Mouse (Mus musculus) heart, embryonic 16.5 days (tissue): ENCODE results near the gene Aarsd1. TPM values are rescaled to one million over a fixed set of nuclear protein-coding genes. Genes with fewer than 3 reads are reported as not detected.
"Not testable (repeated sequence)": the region's sequence is repeated elsewhere in the genome, so short reads cannot be mapped to it uniquely, and the experiment has no call there.

Experiments
- ATAC-seq: fragments of 200-750 bp; cut with Nextera tagmentation; replicated peaks from 2 replicates; pipeline ENCODE4 v1.8.0; 2017; ENCODE audit warnings: moderate number of reproducible peaks; ENCODE audit not compliant: insufficient read depth, low FRiP score; ENCODE audit errors: extremely low read depth
- H3K27ac ChIP-seq: fragments of 300-500 bp; sonication (generic); 2 replicates; pipeline ENCODE4 v1.5.1; 2014; ENCODE audit warnings: mild to moderate bottlenecking, low read length, control low read depth, moderate library complexity
- H3K27me3 ChIP-seq: fragments of 300-500 bp; sonication (generic); 2 replicates; pipeline ENCODE4 v1.6.1; 2014; ENCODE audit warnings: low read length, mixed read lengths; ENCODE audit not compliant: control insufficient read depth, insufficient read depth
- H3K36me3 ChIP-seq: fragments of 300-500 bp; sonication (generic); 2 replicates; pipeline ENCODE4 v1.6.1; 2014; ENCODE audit not compliant: control insufficient read depth, insufficient read depth
- H3K4me1 ChIP-seq: fragments of 300-500 bp; sonication (generic); 2 replicates; pipeline ENCODE4 v1.6.1; 2014; ENCODE audit warnings: low read length, mixed read lengths; ENCODE audit not compliant: control insufficient read depth, insufficient read depth
- H3K4me2 ChIP-seq: fragments of 300-500 bp; sonication (generic); 2 replicates; pipeline ENCODE4 v1.6.1; 2014; ENCODE audit warnings: low read depth, mild to moderate bottlenecking, control low read depth, low read length
- H3K4me3 ChIP-seq: fragments of 300-500 bp; sonication (generic); 2 replicates; pipeline ENCODE4 v1.5.1; 2014; ENCODE audit warnings: mild to moderate bottlenecking, control low read depth, low read length
- H3K9ac ChIP-seq: fragments of 300-500 bp; sonication (generic); 2 replicates; pipeline ENCODE4 v1.6.1; 2014; ENCODE audit warnings: low read length, control low read depth
- H3K9me3 ChIP-seq: fragments of 300-500 bp; sonication (generic); replicated peaks from 2 replicates; pipeline ENCODE4 v1.6.1; 2016; ENCODE audit warnings: low read length; ENCODE audit not compliant: control insufficient read depth
- WGBS: fragments of 180-500 bp; shearing (Covaris S2); extraction: QIAGEN DNeasy Blood & Tissue Kit; methylation state at CpG from one replicate; pipeline ENCODE4 v1.1.7; 2014; 5-methylcytosine and 5-hydroxymethylcytosine counted together
- polyA plus RNA-seq: library from polyadenylated mRNA; unstranded; fragments of >200 nt; fragmentation: Nextera tagmentation; extraction: Ambion mirVana; gene quantifications from 2 replicates; pipeline ENCODE4 v1.2.1, GENCODE M21; 2015

Gene Aarsd1
- polyA plus RNA-seq, 1 experiment from 2014 or later = 42.8 TPM

DNA sequence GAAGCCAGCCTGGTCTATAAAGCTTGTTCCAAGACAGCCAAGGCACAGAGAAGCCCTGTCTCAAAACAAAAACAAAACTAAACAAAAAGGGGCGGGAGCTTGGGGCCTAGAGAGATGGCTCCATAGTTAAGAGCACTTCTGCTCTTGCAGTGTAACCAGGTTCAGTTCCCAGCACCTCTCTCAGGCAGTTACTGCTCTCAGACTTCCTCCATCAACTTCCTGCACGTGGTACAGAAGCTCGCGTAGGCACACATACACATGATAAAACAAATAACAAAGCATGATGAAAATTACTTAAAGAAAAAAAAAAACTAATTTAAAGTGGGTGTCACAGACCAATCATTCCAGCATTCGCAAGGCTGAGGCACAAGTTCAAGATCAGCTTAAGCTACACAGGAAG, 2.7 kb upstream of the Aarsd1 start:
- Histone ChIP-seq H3K4me3 (no peak overlapping the region), H3K4me1 (peaks cover 7% of the 10 kb centered on the region), H3K9ac (no peak overlapping the region), H3K4me2 (no peak overlapping the region), H3K9me3 (no peaks in the 10 kb centered on the region), H3K27me3 (no peaks in the 10 kb centered on the region), H3K27ac (no peak overlapping the region), H3K36me3 (peaks cover 8% of the 10 kb centered on the region; the same call in 1 of the 2 replicates)
- WGBS = 88% methylated on average over 5 of the region's 5 CpGs
- no peak for ATAC-seq

DNA sequence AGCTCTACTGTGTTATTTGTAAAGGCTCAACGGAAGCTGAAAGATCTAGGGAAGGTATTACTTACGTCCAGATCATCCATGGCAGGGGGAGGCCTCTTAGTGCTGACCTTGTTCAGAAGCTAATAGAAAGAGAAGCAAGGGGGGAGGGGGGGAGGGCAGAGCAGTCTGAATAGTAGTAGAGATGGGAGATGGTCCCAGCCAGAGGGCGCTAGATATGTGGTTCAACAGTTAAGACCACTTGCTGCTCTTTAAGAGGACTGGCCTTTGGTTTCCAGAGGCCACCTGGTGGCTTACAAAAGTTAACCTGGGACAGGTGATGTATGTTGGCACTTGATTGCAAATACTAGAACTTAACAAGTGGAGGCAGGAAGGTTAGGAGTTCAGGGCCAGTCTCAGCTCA, 2.2 kb upstream of the Aarsd1 start:
- Histone ChIP-seq H3K4me2 (no peak overlapping the region), H3K4me1 (peaks cover 7% of the 10 kb centered on the region), H3K9ac (no peak overlapping the region), H3K36me3 (peaks cover 8% of the 10 kb centered on the region; the same call in 1 of the 2 replicates), H3K27ac (no peak overlapping the region), H3K27me3 (no peaks in the 10 kb centered on the region), H3K9me3 (no peaks in the 10 kb centered on the region), H3K4me3 (no peak overlapping the region)
- ATAC-seq = no peak
- 40% methylated on average over 3 of the region's 3 CpGs for WGBS

DNA sequence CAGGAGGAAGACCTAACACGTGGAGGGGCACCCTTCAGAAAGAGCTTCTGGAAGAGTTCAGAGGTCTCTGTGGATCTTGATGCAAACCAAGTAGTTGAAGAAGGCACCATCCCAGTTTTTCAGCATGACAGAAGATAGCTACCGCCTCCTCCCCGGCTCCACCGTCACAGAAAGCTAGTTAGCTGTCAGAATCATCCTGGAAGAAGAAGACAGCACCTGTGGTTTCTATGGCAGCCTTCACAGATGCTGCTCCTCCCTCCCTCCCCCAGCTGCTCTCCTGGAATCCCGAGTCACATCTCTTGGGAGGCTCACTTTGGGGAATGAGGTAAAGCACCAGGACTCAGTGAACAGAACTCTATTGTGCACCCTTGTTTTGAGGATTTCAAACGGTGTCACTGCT, 1.6 kb upstream of the Aarsd1 start:
- Histone ChIP-seq H3K27me3 (no peaks in the 10 kb centered on the region), H3K9ac (no peak overlapping the region), H3K9me3 (no peaks in the 10 kb centered on the region), H3K4me3 (no peak overlapping the region), H3K4me2 (no peak overlapping the region), H3K4me1 (peaks cover 7% of the 10 kb centered on the region), H3K27ac (no peak overlapping the region), H3K36me3 (peaks cover 8% of the 10 kb centered on the region; the same call in 1 of the 2 replicates)
- ATAC-seq = no peak
- 56% methylated on average over 6 of the region's 6 CpGs for WGBS

DNA sequence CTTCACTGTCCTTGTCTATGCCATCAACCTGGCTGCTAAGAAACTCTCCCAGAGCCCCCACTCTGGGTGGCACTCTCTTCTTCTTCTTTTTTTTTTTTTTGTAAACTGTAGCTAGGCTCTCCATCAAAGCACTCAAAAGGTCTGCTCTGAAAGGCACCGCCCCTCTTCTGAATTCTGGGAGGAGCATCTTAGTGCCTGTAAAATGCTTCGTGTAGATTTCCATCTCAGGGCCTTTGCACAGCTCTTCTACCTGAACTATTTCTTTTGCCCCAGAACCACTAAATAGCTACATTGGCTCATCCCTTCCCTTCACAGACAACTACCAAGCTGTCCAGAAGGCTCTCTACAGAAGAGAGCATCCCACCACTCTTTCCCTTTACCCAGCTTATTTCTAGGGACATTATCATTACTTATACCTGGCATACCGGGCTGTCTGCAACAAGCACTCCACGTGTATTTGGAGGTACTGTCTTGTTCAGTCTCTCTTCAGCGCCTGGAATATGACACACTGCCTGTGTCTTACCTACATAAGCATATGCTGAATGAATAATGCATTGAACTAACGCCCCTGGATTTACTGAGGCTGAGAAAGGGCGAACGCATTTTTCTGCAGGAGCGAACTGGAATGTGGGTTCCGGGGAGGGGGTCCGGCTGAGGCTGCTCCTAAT, 848 bp downstream of the Aarsd1 start:
- H3K27ac ChIP-seq = peak overlapping the region; percentile 66
- H3K9ac ChIP-seq = peak overlapping the region; percentile 84
- ATAC-seq = no peak
- H3K9me3 ChIP-seq = no peaks in the 10 kb centered on the region
- H3K4me1 ChIP-seq = peaks cover 5% of the 10 kb centered on the region
- peak overlapping the region; percentile 82 for H3K4me3 ChIP-seq
- H3K36me3 ChIP-seq = peaks cover 9% of the 10 kb centered on the region
- WGBS = 1% methylated on average over 11 of the region's 11 CpGs
- no peaks in the 10 kb centered on the region for H3K27me3 ChIP-seq
- H3K4me2 ChIP-seq = peak overlapping the region; percentile 67

DNA sequence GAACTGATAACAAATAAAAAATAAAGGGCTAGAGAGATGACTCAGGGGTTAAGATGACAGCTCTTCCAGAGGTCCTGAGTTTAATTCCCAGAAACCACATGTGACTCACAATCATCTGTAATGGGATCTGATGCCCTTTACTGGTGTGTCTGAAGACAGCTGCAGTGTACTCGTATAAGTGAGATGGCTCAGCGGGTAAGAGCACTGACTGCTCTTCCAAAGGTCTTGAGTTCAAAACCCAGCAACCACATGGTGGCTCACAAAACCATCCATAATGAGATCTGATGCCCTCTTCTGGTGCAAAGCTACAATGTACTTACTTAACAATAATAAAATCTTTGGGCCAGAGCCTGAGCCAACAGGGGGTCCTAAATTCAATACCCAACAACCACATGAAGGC, 2.1 kb downstream of the Aarsd1 start:
- Histone ChIP-seq H3K9me3 (no peaks in the 10 kb centered on the region), H3K4me1 (peaks cover 5% of the 10 kb centered on the region), H3K27me3 (no peaks in the 10 kb centered on the region), H3K36me3 (peaks cover 11% of the 10 kb centered on the region), H3K27ac (no peak overlapping the region), H3K4me3 (no peak overlapping the region), H3K4me2 (no peak overlapping the region), H3K9ac (no peak overlapping the region)
- ATAC-seq = no peak
- 77% methylated on average over 2 of the region's 2 CpGs for WGBS

DNA sequence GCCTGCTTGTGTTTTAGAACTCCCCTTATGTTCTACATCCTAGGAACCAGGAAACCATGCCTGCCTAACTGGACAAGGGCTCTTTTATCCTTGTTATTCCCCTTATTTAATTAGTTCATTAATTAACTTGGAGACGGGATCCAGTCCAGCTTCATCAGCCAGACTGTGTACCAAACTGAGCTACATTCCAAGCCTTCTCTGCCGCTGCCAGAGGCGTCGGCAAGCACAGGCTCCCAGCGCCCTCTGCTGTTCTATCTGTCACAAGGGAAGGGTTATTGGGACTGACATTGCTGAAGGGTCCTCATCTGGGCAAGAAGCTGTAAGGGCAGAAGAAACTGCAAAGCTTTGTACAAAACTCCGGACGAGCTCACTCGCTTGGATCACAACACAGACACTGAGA, 22.3 kb downstream of the Aarsd1 start:
- 3% methylated on average over 8 of the region's 8 CpGs for WGBS
- H3K27me3 ChIP-seq = no peaks in the 10 kb centered on the region
- H3K4me2 ChIP-seq = no peak overlapping the region
- no peaks in the 10 kb centered on the region for H3K9me3 ChIP-seq
- peak; percentile 52; the same call in 1 of the 2 replicates for ATAC-seq
- H3K4me3 ChIP-seq = no peak overlapping the region
- H3K9ac ChIP-seq = no peak overlapping the region
- no peak overlapping the region for H3K27ac ChIP-seq
- H3K4me1 ChIP-seq = no peaks in the 10 kb centered on the region
- H3K36me3 ChIP-seq = no peaks in the 10 kb centered on the region

- Histone ChIP-seq H3K4me1 (no peaks in the 10 kb centered on the region), H3K9me3 (no peaks in the 10 kb centered on the region), H3K36me3 (no peaks in the 10 kb centered on the region), H3K27me3 (no peaks in the 10 kb centered on the region), H3K9ac (no peak overlapping the region), H3K4me2 (no peak overlapping the region), H3K27ac (no peak overlapping the region), H3K4me3 (no peak overlapping the region)
- ATAC-seq = no peak
- WGBS = 33% methylated on average over 4 of the region's 4 CpGs
Observed at GRCm38 (mm10) chr11:101381817-101382216, 35.6 kb downstream of the Aarsd1 start.

DNA sequence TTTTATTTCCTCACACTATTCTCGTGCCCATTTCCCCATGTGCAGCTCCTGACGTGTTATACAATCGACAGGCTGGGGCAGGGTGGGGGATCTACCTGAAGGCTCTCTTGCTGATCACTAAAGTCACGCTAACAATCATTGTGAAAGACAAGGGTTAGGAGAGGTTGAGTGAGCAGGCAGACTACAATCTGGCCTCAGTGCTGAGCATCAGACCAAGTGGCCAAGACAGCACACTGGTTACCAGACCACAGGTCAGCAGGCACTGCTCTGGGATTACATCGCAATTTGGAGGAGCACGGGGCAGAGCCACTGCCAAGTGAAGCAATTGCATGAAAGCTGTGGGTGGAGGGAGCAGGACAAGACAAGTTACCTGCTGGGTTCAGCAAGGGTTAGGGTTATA, 38.5 kb downstream of the Aarsd1 start:
- Histone ChIP-seq H3K9ac (no peak overlapping the region), H3K36me3 (no peaks in the 10 kb centered on the region), H3K4me2 (no peak overlapping the region), H3K27ac (no peak overlapping the region), H3K27me3 (no peaks in the 10 kb centered on the region), H3K4me3 (no peak overlapping the region), H3K9me3 (no peaks in the 10 kb centered on the region), H3K4me1 (no peaks in the 10 kb centered on the region)
- 81% methylated on average over 6 of the region's 6 CpGs for WGBS
- no peak for ATAC-seq

DNA sequence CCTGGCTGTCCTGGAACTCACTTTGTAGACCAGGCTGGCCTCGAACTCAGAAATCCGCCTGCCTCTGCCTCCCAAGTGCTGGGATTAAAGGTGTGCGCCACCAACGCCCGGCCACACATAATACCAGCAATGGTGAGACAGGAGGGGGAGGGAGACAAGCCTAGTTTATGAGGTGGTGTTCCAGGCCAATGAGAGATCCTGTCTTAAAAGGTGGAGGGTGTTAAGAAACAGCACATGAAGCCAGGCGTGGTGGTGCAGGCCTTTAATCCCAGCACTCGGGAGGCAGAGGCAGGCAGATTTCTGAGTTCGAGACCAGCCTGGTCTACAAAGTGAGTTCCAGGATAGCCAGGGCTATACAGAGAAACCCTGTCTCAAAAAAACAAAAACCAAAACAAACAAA, 39.2 kb downstream of the Aarsd1 start:
- ATAC-seq, H3K9ac ChIP-seq, H3K4me2 ChIP-seq, H3K27ac ChIP-seq, H3K9me3 ChIP-seq, H3K4me3 ChIP-seq, H3K36me3 ChIP-seq, H3K27me3 ChIP-seq, H3K4me1 ChIP-seq: not testable (repeated sequence)
- WGBS = 88% methylated on average over 8 of the region's 8 CpGs
